Mouse (Mus musculus) spleen, embryonic (tissue): ENCODE measurements around the gene Trim80.

Experiments used
- CTCF ChIA-PET: fragments of 350-600 bp; sonication (Branson Sonifier 250); formaldehyde crosslinking; loops from one replicate; lab custom pipeline; 2022; lab: Charles Lee

The Trim80 gene

GRCm38 (mm10) chr11:115439906-115440595 is at the start of gene Trim80:
TSS of gene Trim80 (plus strand) at chr11:115440545.
- CTCF ChIA-PET: no interaction called here

DNA sequence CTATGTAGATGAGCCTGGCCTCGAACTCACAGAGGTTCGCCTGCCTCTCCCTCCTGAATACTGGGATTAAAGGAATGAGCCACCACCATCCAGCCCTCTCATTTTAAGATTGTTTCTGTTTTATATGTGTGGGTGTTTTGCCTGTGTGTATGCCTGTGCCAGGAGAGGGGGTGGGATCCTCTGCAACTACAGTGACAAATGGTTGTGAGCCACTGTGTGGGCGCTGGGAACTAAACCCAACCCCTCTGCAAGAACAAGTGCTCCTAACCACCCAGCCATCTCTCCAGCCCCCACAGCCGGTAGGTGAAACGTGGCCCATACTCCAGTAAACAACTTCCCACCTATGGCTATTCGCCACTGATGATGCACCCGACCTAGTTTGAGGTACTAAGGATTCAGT is 49.0 kb upstream of the Trim80 start:
- CTCF ChIA-PET: no interaction called here

DNA sequence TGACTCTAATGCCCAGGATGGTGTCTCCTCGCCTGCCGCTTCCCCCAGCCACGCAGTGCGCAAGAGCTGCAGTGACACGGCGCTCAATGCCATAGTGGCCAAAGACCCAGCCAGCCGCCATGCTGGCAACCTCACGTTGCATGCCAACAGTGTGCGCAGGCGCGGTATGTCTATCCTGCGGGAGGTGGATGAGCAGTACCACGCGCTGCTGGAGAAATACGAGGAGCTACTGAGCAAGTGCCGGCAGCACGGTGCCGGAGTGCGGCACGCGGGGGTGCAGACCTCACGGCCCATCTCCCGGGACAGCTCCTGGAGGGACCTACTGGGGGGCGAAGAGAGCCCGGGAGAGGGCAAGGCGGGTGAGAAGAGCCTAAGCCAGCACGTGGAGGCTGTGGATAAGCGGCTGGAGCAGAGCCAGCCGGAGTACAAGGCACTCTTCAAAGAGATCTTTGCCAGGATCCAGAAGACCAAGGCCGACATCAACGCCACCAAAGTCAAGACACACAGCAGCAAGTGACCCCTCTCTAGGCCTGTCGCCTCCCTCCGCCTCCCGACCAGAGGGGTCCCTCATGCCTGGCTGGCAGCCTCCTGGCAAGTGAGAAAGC is 46.5 kb upstream of the Trim80 start:
- CTCF ChIA-PET: no interaction called here

DNA sequence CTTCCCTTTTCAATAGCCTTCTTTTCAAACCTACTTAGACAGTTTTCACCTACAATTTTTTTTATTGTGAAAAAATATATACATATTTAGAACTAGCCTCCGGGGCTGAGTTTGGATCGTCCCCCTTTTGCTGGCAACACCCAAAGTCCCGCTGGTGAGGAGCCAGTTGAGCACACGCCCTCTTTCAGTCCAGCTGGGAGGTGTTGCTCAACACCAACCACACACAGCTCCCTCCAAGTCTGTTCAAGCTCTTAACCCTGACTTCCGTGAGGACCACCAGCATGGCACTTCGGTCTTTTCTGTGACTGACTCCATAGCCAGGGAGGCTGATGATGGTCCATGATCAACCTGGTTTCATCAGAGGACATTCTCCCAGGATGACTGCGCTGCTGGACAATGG is 42.3 kb upstream of the Trim80 start:
- CTCF ChIA-PET: no interaction called here

DNA sequence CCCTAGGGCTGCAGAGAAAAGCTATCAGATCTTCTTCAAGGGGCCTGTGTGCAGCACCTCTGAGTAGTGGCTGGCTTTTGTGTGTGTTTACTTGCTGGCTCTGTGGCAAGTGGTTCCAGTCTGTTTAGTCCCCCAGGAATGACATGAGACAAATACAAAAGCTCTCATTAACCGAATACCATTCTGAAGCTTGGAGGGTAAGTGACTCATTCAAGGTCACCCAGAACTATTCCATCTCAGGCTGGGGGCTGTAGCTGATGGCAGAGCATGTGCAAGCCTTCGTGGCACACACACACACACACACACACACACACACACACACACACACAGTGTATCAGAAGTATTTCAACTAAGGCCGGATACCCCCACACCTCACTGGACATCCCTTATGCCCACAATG is 40.2 kb upstream of the Trim80 start:
- CTCF ChIA-PET: interaction anchor here (0.8 kb wide), 1 partner anchor 100 kb away, joined by 6 read pairs; no protein-coding TSS in a partner anchor

GRCm38 (mm10) chr11:115400630-115401391 is 39.5 kb upstream of the Trim80 start:
- CTCF ChIA-PET: interaction anchor here (0.8 kb wide), 1 partner anchor 100 kb away, joined by 6 read pairs; no protein-coding TSS in a partner anchor

- CTCF ChIA-PET: interaction anchor here (1.6 kb wide), 1 partner anchor 16 kb away, joined by 4 read pairs; no protein-coding TSS in a partner anchor
Measured at GRCm38 (mm10) chr11:115403338-115404124, 36.8 kb upstream of the Trim80 start, which contains the start of gene Mrpl58. TSS of gene Mrpl58 (plus strand) at chr11:115403752.

DNA sequence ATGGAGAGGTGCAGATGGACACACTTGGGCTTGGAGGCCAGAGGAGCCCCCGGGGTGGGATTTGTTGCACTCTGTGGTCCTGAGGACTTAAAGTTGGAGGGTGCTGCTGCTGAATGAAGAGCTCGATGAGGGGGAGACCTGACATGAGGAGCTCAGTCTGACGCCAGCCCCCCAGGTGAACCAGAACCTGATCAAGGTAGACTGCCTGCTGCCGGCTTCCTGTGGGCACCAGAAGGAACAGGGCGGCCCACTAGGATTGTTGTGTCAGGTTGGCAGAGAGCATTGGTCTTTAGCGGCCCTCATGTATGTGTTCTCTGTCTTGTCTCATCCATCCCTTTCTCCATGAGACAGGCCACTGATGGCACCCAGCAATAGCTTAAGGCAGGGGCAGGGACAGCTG is 34.6 kb upstream of the Trim80 start:
- CTCF ChIA-PET: no interaction called here

- CTCF ChIA-PET: interaction anchor here (0.6 kb wide), 1 partner anchor 60 kb away, joined by 7 read pairs; no protein-coding TSS in a partner anchor
Measured at GRCm38 (mm10) chr11:115406858-115407401, 33.4 kb upstream of the Trim80 start.

DNA sequence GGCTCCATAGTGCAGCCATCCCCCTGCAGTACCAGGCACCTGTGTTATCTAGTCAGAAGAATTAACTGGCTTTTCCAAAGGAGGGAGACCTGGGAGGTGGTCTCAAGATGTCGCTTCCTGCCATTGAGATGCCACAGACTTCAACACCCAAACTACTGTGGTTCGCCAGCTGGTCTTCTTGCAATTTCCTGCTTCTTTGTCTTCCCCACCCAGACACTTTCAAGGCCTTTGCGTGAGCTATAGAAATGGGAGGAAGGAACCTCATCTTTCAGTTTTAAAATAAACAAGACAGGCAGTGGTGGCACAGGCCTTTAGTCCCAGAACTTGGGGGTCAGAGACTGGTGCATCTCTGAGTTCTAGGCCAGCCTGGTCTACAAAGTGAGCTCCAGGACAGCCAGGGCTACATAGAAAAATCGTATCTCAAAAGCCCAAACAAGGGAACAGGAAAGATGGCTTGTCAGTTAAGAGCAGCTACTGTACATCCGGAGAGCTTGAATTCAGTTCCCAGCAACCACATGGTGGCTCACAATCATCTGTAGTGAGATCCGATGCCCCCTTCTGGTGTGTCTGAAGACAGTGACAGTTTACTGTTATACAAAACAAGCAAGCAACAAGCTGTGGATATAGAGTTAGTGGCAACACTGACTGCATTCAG is 32.0 kb upstream of the Trim80 start:
- CTCF ChIA-PET: interaction anchor here (1.1 kb wide), 1 partner anchor 14 kb away, joined by 3 read pairs; no protein-coding TSS in a partner anchor

GRCm38 (mm10) chr11:115409556-115409955 is 30.8 kb upstream of the Trim80 start:
- CTCF ChIA-PET: no interaction called here

- CTCF ChIA-PET: interaction anchor here (1.1 kb wide), 1 partner anchor 16 kb away, joined by 4 read pairs; the partner anchor contains the start of gene Mrpl58
Measured at GRCm38 (mm10) chr11:115419531-115420237, 20.7 kb upstream of the Trim80 start, which contains the start of the genes Atp5h and Kctd2. TSS of gene Atp5h (minus strand) at chr11:115419962. TSS of gene Kctd2 (plus strand) at chr11:115420128.

DNA sequence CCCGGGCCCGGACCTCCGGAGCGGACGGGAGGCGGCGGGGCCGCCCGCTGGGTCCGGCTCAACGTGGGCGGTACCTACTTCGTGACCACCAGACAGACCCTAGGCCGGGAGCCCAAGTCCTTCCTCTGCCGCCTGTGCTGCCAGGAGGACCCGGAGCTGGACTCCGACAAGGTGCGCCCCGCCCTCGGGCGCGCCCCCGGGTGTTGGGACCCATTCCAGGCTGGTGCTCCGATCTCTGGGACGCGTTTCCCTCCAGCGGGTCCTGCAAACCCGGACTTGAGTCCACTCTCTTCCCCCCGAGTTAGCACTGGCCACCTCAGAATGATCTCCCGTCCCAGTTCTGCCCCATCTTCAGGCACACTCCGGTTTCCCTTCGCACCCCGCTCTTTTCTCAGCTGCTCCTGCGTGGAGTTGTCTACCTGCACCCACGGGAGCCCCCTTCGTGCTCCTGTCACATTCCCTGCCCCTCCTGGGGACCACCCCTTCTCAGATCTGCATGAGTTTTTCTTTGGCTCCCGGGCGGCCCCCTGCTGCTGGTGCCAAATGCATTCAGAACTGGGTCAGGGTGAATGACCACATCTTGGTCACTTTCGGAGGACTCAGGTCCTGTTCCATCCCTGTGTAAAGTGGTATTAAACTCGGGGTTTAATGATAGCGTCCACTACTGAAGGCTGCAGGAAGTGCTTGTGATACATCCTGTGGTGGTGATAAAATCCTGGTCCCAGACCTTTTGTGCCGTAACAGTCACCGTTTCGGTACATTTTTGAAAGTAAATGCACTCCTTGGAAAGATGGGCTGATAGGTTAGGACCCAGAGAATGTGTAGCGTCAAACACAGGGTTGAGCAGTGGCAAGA is 19.8 kb upstream of the Trim80 start:
- CTCF ChIA-PET: no interaction called here

DNA sequence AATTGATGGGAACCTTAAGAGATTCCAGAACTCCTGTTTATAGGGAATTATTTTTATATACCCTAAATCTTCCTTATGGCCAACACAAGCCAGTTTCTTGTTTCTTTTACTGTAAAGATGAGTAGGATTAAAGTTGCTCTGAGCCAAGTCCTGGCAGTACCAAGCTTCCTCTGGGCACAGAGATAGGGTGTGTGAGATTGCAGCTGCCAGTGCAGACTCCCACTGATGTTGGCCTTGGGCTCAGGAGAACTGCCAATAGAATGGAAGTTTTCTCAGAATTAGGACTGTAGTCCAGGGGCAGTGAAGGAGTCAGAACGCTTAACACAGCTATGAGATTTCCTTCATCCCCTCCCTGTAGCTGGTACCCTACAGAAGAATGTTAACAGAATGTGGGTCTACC is 19.0 kb upstream of the Trim80 start:
- CTCF ChIA-PET: no interaction called here

- CTCF ChIA-PET: interaction anchor here (0.7 kb wide), 1 partner anchor 13 kb away, joined by 3 read pairs; no protein-coding TSS in a partner anchor
Measured at GRCm38 (mm10) chr11:115421972-115422371, 18.4 kb upstream of the Trim80 start.

GRCm38 (mm10) chr11:115423091-115423490 is 17.3 kb upstream of the Trim80 start:
- CTCF ChIA-PET: no interaction called here

DNA sequence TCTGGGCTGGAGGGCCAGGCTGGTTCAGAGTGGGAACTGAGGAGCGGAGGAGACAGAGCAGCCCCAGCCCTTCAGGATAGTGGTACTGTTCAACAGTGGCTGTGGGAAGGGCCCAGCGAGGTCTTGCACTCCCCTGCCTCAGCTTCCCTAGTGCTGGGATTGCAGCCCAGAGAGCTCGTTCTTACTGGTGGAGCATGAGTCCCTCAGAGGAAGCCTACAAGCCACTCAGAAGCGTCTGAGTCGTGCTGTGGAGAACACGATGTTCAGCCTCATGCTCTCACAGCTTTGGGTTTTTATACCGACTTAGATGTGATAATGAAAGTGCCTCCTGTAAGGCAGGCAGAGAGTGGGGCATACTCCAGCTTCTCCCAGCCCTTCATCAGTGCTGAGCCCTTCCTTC is 15.7 kb upstream of the Trim80 start:
- CTCF ChIA-PET: no interaction called here

DNA sequence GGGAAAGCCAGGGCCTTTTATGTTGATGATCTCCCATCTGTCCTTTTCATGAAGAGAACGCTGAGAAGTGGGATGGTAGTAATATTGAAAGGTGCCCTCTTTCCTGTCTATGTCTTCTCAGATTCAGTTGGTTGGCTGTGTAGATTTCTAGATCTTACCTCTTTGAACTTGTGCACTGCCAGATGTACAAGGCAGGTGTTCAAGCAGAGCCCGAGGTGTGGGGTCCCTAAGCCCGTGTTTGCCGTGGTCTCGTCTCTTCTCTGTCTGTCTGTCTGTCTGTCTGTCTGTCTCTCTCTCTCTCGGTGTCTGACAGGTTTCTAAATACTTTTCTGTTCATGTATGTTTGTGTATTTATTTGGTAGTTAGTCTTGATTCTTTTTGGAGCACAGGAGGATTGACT is 14.7 kb upstream of the Trim80 start:
- CTCF ChIA-PET: no interaction called here
